Mouse (Mus musculus): Measurements from ENCODE around the gene Ncoa1. TPM values are rescaled to one million over a fixed set of nuclear protein-coding genes. Genes with fewer than 3 reads are reported as not detected.
A peak's percentile ranks its signal among the peaks of the same experiment; 100 is the strongest.
"Not testable (repeated sequence)": the region's sequence is repeated elsewhere in the genome, so short reads cannot be mapped to it uniquely, and the experiment has no call there.

Gene Ncoa1
- total RNA-seq, 2 experiments from 2014 or later: 32.1 to 33.6 TPM

DNA sequence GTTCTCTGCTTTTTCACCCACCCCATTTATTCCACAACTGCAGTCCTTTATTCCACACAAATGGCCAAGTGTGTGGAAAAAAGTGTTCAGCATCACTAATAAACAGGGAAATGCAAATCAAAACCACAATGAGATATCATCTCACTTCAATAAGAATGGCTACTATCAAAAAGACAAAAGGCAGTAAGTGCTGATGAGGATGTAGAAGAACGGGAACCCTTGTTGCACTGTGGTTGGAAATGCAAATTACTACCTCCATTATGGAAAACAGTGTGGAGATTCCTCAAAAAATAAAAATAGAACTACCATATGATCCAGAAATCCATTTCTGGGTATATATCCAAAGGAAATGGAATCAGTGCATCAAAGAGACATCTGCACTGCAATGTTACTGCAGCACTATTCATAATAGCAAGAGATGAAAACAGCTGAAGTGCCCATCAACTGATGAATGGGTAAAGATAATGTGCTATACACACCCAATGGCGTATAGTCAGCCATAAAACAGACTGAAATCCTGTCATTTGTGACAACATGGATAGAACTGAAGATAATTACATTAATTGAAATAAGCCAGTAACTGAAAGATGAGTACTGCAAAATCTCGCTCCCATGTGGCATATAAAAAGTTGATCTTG, 59.2 kb downstream of the Ncoa1 start:
- intact Hi-C loops (cut with DNase I): no loop called here
- DNase-seq: no peak

- intact Hi-C loops (cut with DNase I): no loop called here
- no peak for DNase-seq
Observed at GRCm38 (mm10) chr12:4407085-4407484, 69.9 kb downstream of the Ncoa1 start.

GRCm38 (mm10) chr12:4406155-4406554, 70.8 kb downstream of the Ncoa1 start:
- no peak for DNase-seq
- intact Hi-C loops (cut with DNase I): no loop called here

GRCm38 (mm10) chr12:4403206-4403605, 73.8 kb downstream of the Ncoa1 start:
- no peak for DNase-seq
- intact Hi-C loops (cut with DNase I): no loop called here

DNA sequence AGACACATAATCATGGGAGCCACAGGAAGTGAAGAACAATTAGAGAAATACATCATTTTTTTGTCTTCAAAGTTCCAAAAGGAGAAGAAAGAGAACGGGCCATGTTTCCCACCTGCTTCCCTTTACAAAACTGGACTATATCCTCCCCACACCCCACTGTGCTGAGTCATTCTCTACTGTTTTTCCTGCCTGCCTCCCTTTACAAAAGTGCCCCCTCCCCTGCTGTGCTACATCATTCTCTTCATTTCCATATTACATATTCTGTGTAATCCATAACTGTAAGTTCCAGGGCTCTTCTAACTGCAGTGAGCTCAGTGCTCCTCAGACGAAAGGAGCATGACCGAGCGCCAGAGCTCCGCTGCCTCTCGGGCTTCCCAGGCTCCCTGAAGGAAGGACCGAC, 80.8 kb downstream of the Ncoa1 start:
- no peak for DNase-seq
- intact Hi-C loops (cut with DNase I): no loop called here

DNA sequence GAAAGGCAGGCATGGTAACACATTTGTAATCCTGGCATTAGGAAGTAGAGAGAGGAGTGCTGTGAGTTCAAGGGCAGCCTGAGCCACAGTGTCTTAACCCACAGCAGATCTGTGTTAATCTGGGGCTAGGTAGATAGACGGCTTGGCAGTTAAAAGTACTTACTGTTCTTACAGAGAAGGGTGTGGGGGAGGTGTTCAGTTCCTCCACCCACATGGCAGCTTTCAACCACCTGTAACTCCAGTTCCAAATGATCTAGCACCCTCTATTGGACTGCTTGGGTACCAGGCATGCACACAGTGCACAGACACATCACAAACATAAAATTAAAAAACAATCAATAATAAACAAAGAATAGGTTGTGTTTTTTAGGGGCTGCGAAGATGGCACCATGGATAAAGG, 84.4 kb downstream of the Ncoa1 start:
- intact Hi-C loops (cut with DNase I): no loop called here

DNA sequence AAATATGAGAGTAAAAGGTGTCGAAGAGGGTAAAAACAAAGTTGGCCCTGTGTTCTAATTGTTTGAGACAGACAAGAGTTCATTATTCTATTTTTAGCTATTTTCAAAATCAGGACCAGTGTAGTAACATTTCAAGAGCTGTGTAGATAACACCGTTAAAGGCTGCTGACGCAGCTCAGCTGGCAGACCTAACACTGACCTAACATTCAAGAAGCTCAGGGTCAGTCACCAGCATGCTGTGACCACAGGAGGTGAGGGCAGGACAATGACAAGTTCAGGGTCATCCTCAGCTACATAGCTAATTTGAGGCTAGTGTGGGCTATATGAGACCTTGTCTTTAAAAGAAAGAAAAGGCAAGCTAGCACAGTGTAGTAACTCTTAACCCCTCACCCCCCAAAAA, 84.9 kb downstream of the Ncoa1 start:
- DNase-seq: peak; percentile 22 to 39

More for the DNA sequence above, 84.4 kb downstream of the Ncoa1 start:
- no peak for DNase-seq

GRCm38 (mm10) chr12:4391256-4391655, 85.7 kb downstream of the Ncoa1 start:
- DNase-seq: no peak
- intact Hi-C loops (cut with DNase I): no loop called here

More for the DNA sequence above, 84.9 kb downstream of the Ncoa1 start:
- intact Hi-C loops (cut with DNase I): no loop called here

DNA sequence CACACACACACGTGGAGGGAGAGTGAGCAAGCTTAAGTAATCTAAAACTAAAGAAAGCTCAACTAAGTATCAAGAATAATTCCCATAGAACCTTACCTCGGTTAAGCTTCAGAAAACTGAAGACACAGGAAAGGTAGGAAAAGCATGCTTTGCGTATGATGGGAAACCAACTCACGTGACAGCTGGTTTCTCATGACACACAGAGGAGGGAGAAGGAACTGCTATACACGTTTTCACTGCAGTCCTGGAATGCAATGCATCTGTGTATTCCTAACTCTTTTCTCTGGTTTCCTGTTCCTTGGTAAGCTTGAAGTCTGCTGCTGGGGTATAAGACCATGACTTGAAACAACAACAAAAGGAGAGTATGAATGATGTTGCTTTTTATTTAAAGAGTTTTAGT, 86.3 kb downstream of the Ncoa1 start:
- no peak for DNase-seq
- intact Hi-C loops (cut with DNase I): no loop called here

- DNase-seq: peak; percentile 69 to 74
- intact Hi-C loops (cut with DNase I): no loop called here
Observed at GRCm38 (mm10) chr12:4386077-4386719, 90.8 kb downstream of the Ncoa1 start.

DNA sequence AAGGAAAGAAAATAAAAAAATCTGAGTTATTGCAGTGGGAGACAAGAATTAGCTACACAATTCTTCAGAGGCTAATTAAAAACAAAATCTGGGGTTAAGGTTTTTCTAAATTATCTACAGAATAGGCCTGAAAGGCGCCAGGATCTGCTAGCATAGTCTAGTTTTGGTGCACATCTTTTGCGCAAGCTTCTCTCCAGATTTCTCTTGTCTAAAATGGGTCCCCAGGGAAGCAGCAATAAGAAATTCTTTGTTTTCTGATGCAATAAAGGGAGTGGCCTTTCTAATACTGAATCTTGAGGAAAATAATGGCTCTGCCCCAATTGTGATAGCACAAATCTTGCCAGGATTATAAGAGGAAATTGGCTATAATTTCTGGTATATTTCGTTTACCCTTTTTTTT, 93.9 kb downstream of the Ncoa1 start:
- no peak for DNase-seq
- intact Hi-C loops (cut with DNase I): no loop called here

DNA sequence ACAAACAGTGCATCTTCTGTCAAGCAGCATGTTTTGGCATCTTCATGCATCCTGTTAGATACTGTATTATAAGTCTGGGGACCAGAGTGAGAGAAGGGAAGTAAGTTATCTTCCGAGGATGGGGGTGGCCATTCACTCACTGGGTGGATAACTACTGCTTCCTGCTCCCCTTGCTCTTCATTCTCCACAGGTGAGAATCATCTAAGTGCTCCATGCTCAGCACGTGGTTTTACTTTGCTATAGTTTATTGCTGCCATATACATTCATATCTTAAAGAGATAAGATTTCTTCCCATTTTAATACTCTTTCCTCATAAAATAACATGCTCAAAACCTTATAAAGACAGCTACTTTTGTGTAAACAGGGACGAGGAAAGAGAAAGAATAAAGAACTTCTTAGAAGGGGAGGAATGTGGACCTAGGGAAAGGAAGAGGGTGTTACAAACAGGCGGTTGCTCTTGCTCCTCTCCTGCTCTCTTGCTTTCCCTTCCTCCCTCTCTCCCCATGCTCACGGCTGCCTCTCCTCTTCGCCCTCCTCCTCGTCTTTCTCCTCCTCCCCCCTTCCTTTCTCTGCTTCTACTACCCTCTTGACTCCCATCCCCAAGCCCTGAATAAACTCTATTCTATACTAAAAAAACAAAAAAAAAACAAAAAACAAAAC, 97.6 kb downstream of the Ncoa1 start:
- intact Hi-C loops (cut with DNase I): no loop called here
- DNase-seq: no peak

DNA sequence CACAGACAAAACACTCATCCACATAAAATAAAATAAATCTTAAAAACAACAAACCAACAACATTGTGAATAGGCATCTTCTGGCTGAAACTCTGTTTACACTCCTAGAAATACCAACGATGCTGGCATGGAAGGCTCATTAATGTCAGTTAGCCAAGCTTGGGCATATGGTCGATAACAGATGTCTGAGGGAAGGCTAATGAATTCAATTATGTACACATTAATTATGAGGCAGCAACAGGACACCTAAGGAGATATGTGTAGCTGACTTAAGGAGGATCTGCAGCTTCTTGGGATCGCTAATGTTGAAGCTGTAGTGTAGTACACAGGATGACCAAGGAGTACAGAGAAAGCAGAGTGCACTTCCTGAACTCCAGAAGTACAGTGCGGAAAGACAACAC, 100.5 kb downstream of the Ncoa1 start:
- intact Hi-C loops (cut with DNase I): no loop called here
- no peak for DNase-seq

- intact Hi-C loops (cut with DNase I): no loop called here
- no peak for DNase-seq
Observed at GRCm38 (mm10) chr12:4374816-4375493, 102.0 kb downstream of the Ncoa1 start.

DNA sequence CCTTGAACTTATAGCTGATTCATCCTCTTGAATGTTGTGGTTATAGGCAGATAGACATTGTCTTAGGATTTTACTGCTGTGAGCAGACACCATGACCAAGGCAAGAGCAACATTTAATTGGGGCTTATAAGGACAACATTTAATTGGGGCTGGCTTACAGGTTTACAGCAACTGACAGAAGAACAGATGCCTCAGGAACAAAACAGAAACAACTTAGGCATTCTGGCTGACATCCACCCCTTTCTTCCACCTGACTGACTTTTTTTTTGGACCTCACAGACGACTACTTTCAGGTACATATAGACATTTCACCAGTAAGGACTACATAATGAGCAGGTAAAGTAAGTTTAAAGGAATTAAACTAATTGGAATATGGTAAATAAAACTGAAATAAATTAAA, 105.6 kb downstream of the Ncoa1 start:
- DNase-seq: no peak
- intact Hi-C loops (cut with DNase I): no loop called here

DNA sequence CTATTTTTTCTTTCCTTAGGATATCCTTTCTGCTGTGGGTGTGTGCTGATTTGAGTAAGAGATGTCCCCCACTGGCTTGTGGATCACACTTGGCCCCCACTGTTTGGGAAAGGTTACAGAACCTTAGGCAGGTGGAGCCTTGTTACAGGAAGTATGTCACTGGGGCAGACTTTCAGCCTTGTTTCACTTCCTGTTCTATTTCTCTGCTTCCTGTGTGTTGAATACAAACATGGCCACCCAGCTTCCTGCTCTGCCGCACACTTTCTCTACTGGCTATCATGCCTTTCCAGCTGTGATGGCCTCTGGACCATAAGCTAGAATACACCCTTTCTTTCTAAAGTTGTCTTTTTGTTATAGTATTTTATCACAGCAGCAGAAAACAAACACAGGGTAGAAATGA, 111.0 kb downstream of the Ncoa1 start:
- intact Hi-C loops (cut with DNase I): no loop called here
- no peak for DNase-seq

DNA sequence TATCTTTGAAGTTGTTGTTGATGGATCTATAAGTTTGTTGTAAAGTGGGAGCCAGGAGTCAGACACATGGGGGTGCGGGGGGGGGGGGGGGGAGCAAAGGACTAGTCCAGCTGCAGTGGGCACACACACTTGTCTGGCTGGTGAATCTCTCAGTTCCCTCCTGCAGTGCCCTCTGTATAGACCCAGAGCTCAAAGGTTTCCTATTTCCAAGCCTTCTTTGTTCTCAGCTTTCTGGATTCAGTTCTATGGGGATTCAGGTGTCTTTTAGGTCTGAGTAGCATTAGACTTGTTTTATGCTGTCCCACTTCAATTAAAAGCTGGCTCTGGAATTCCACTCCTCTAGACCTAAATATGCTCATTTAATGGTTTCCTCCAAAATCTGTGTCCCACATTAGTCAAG, 117.5 kb downstream of the Ncoa1 start:
- no peak for DNase-seq
- intact Hi-C loops (cut with DNase I): no loop called here

DNA sequence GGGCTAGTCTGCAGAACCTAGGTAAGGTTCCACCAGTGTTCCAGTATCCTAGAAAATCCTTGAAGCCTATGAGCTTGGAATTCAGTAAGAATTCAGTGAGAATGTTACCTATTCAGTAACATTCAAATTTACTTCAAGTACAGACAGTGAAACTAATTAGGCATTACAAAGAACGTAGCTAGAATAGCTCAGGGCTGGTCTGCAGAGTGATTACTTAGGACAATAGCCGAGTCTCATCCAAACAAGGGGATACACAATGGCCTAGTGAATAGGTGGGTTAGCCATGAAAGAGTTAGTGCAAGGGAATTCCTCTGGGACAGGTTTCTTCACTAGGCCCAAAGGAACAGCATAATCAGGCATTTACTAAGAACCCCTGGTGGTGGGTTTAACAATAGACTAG, 118.3 kb downstream of the Ncoa1 start:
- DNase-seq; intact Hi-C loops (cut with DNase I): not testable (repeated sequence)

- no peak for DNase-seq
- intact Hi-C loops (cut with DNase I): no loop called here
Observed at GRCm38 (mm10) chr12:4358100-4358499, 118.9 kb downstream of the Ncoa1 start.

- DNase-seq: no peak
- intact Hi-C loops (cut with DNase I): no loop called here
Observed at GRCm38 (mm10) chr12:4356834-4357445, 120.0 kb downstream of the Ncoa1 start.

Data from heart, postnatal 14 days (tissue).